Mouse (Mus musculus): ENCODE results near the gene Cplx2. TPM values are rescaled to one million over a fixed set of nuclear protein-coding genes. Genes with fewer than 3 reads are reported as not detected.

Cplx2 gene
- polyA plus RNA-seq, 1 experiment from 2014 or later = 7.3 TPM

GRCm38 (mm10) chr13:54385008-54386004 is 14.2 kb downstream of the Cplx2 start:
- H3K9me3 ChIP-seq = no peaks in the 10 kb centered on the region
- H3K36me3 ChIP-seq = 0 out of 2 replicates have a peak, but pooled peaks cover 1% of the 10 kb centered on the region
- peaks cover 3% of the 10 kb centered on the region; the same call in 1 of the 2 replicates for H3K27me3 ChIP-seq
- no peak for ATAC-seq (ENCODE audit: insufficient number of reproducible peaks, insufficient read depth, low FRiP score, low TSS enrichment, low read depth)
- 59% methylated on average over 19 of the region's 19 CpGs for WGBS
- no peak overlapping the region; the same call in 1 of the 2 replicates for H3K9ac ChIP-seq
- H3K4me2 ChIP-seq = peak overlapping the region; percentile 5; the same call in 1 of the 2 replicates
- no peak overlapping the region for H3K27ac ChIP-seq
- peaks cover 19% of the 10 kb centered on the region for H3K4me1 ChIP-seq
- H3K4me3 ChIP-seq = no peak overlapping the region

DNA sequence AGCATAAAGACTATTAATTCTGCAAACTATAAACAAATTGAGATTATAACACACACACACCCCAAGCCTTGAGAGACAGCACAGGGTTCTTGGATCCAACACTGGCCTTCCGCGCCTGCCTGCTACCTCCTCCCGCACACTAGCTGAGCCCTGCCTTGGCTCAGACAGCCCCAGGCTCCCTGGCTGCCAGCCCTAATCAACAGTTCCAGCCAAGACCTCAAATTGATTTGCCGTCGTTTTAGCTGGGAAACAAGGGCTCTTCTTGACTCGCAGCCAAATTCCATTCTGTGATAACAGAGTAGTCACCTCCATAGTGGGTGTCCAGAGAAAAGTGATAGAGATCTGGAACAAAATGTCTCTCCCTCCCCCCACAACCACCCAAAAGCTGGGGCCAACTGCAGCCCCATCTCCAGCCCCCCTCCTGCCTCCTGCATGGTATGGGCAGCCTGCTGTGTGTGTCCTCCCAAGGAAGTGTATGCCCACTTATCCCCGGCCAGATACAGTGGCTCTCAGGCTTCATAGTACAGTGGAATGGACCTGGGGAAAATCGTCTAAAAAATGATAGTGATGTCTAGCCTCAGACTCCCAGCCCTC is 18.9 kb downstream of the Cplx2 start:
- ATAC-seq (ENCODE audit: insufficient number of reproducible peaks, insufficient read depth, low FRiP score, low TSS enrichment, low read depth) = 0 out of 2 replicates have a peak, but pooled peaks have one; percentile 59
- Histone ChIP-seq H3K4me3 (no peak overlapping the region), H3K9ac (no peak overlapping the region), H3K36me3 (no peaks in the 10 kb centered on the region), H3K27ac (peak overlapping the region; percentile 33; the same call in 1 of the 2 replicates), H3K4me2 (no peak overlapping the region), H3K4me1 (peaks cover 23% of the 10 kb centered on the region), H3K27me3 (peaks cover 3% of the 10 kb centered on the region; the same call in 1 of the 2 replicates), H3K9me3 (no peaks in the 10 kb centered on the region)
- 40% methylated on average over 8 of the region's 8 CpGs for WGBS

DNA sequence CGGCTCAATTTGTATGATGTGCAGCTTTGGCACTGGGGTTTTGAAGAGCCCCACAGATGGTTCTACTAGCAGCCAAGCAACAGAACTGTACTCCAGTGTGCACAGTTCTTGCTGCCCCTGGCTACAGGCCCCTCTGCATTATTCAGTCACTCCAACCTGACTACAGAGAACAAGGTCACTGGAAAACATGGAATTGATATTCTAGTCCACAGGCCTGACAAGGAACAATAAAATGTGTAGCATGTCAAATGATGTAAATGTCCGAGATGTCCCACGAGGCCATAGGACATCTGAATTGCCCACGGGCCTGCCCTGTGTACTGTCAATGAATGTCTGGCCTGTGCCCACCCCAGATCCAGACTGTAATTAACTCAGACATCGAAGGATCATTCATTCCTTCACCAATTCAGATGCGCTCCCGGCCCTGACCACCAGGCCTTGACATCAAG is 19.4 kb downstream of the Cplx2 start:
- H3K36me3 ChIP-seq = no peaks in the 10 kb centered on the region
- H3K9me3 ChIP-seq = no peaks in the 10 kb centered on the region
- WGBS = 83% methylated on average over 7 of the region's 7 CpGs
- no peak overlapping the region for H3K4me2 ChIP-seq
- peaks cover 22% of the 10 kb centered on the region for H3K4me1 ChIP-seq
- H3K27ac ChIP-seq = peak overlapping the region; percentile 33; the same call in 1 of the 2 replicates
- ATAC-seq (ENCODE audit: insufficient number of reproducible peaks, insufficient read depth, low FRiP score, low TSS enrichment, low read depth) = no peak
- H3K9ac ChIP-seq = no peak overlapping the region
- H3K4me3 ChIP-seq = no peak overlapping the region
- H3K27me3 ChIP-seq = no peaks in the 10 kb centered on the region; the same call in 1 of the 2 replicates

DNA sequence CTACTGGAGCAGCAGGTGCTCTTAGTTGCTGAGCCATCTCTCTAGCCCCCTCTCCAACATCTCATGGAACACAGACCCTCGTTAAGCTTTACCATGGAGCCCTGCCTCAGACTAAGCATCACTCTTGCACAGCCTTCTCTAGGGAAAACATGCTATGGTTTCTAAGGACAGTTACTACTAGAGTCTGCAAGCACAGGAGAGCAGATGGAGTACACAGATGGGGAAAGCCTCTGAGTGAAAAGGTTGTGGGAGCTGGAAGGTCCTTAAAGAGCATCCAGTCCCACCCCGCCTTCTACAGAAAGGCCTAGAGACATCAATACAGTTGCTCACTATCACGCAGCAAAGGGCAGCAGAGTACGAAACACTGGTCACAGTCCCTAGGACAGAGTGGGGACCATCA is 20.2 kb downstream of the Cplx2 start:
- H3K4me1 ChIP-seq = peaks cover 22% of the 10 kb centered on the region

DNA sequence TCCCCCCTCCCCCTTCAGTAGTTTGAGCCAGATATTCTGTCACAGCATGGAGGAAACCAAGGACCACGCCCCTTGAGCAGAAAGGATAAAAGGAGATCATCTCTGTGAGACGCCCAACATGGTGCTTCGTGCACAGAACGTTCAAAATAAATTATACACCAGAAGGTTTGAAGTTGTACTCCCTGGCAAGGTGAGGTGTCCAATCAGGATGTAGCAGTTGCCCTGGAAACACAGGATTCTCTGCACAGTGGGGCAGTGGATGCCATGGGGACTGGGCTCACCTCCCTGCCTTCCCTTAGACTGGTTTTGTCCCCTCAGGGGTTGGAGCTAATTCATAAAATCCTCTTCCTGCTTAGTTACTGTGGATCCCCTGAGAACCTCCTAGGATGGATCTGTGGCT is 25.9 kb downstream of the Cplx2 start:
- Histone ChIP-seq H3K9me3 (no peaks in the 10 kb centered on the region), H3K27me3 (no peaks in the 10 kb centered on the region), H3K27ac (no peak overlapping the region), H3K4me2 (no peak overlapping the region), H3K9ac (no peak overlapping the region), H3K4me3 (no peak overlapping the region), H3K36me3 (no peaks in the 10 kb centered on the region), H3K4me1 (peaks cover 9% of the 10 kb centered on the region; the same call in 1 of the 2 replicates)
- no peak for ATAC-seq (ENCODE audit: insufficient number of reproducible peaks, insufficient read depth, low FRiP score, low TSS enrichment, low read depth)
- 59% methylated on average over 4 of the region's 4 CpGs for whole genome bisulfite sequencing

More for the DNA sequence above, 20.2 kb downstream of the Cplx2 start:
- no peaks in the 10 kb centered on the region for H3K36me3 ChIP-seq
- ATAC-seq (ENCODE audit: insufficient number of reproducible peaks, insufficient read depth, low FRiP score, low TSS enrichment, low read depth) = no peak
- 90% methylated on average over 4 of the region's 4 CpGs for WGBS
- H3K4me2 ChIP-seq = no peak overlapping the region
- no peak overlapping the region for H3K4me3 ChIP-seq
- H3K9ac ChIP-seq = no peak overlapping the region
- H3K9me3 ChIP-seq = no peaks in the 10 kb centered on the region
- H3K27ac ChIP-seq = no peak overlapping the region
- H3K27me3 ChIP-seq = no peaks in the 10 kb centered on the region; the same call in 1 of the 2 replicates

DNA sequence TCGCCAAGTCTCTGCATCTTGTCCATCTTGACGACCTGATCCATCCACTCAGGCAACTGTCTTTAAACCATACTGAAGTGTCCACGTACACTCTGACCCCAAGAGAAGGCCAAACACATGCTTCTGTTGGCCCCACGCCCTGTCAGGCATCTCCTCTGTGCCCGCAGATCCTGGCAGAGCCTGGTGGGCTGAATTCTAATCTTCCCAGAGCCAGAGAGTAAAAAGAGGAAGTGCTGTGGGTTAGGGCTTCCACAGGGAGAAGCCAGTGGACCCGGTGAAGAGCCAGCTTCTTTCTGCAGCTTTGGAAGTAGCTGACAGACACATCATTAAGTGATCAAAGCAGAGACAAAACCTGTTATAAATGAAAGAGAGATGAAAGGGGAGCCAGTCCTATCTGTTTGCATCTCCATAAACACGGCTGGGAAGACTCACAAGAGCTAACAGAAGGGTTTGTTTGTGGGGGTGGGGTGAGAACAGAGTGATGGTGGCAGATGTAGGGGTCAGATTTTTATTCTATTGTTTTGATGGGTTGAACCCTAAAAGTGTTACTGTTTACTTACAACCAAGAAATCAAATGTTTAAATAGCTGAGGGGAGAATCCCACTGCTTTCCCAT is 29.5 kb downstream of the Cplx2 start:
- 72% methylated on average over 7 of the region's 7 CpGs for WGBS
- no peak overlapping the region for H3K9ac ChIP-seq
- H3K27ac ChIP-seq = no peak overlapping the region
- H3K9me3 ChIP-seq = no peaks in the 10 kb centered on the region
- peaks cover 28% of the 10 kb centered on the region for H3K4me1 ChIP-seq
- no peak overlapping the region for H3K4me2 ChIP-seq
- H3K36me3 ChIP-seq = no peaks in the 10 kb centered on the region
- H3K4me3 ChIP-seq = no peak overlapping the region
- no peak for ATAC-seq (ENCODE audit: insufficient number of reproducible peaks, insufficient read depth, low FRiP score, low TSS enrichment, low read depth)
- no peaks in the 10 kb centered on the region for H3K27me3 ChIP-seq

- H3K4me1 ChIP-seq = peaks cover 28% of the 10 kb centered on the region
- H3K9ac ChIP-seq = no peak overlapping the region
- H3K27ac ChIP-seq = no peak overlapping the region
- ATAC-seq (ENCODE audit: insufficient number of reproducible peaks, insufficient read depth, low FRiP score, low TSS enrichment, low read depth) = no peak
- H3K4me3 ChIP-seq = no peak overlapping the region
- no peak overlapping the region for H3K4me2 ChIP-seq
- WGBS = 82% methylated on average over 5 of the region's 5 CpGs
- no peaks in the 10 kb centered on the region for H3K9me3 ChIP-seq
- no peaks in the 10 kb centered on the region for H3K27me3 ChIP-seq
- no peaks in the 10 kb centered on the region for H3K36me3 ChIP-seq
These were observed 30.0 kb downstream of the Cplx2 start for GRCm38 (mm10) chr13:54401180-54401569.

DNA sequence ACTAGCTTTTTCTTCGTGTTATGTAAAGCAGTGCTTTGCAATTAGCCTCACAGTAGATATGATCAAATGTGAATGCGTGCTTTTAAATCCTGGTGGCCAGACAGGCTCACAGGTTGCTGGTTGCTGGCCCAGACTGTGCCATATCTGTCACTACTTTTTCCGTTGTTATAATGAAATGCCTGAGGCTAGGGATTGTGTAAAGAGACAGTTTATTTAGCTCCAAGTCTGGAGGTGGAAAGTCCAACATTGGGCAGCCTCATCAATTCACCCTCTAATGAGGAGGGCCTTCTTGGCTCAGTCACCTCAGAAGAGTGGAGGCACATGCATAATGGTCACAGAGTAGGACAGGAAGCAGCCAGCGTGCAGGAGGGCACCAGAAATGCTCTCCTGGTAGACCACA is 31.2 kb downstream of the Cplx2 start:
- Histone ChIP-seq H3K27ac (peak overlapping the region; percentile 64), H3K4me3 (no peak overlapping the region), H3K9ac (no peak overlapping the region), H3K36me3 (no peaks in the 10 kb centered on the region), H3K9me3 (no peaks in the 10 kb centered on the region), H3K4me2 (no peak overlapping the region), H3K27me3 (no peaks in the 10 kb centered on the region), H3K4me1 (peaks cover 28% of the 10 kb centered on the region)
- no peak for ATAC-seq (ENCODE audit: insufficient number of reproducible peaks, insufficient read depth, low FRiP score, low TSS enrichment, low read depth)
- 38% methylated on average over 4 of the region's 4 CpGs for WGBS

GRCm38 (mm10) chr13:54403224-54404070 is 32.3 kb downstream of the Cplx2 start:
- 59% methylated on average over 17 of the region's 17 CpGs for WGBS
- ATAC-seq (ENCODE audit: insufficient number of reproducible peaks, insufficient read depth, low FRiP score, low TSS enrichment, low read depth) = no peak
- H3K4me2 ChIP-seq = peak overlapping the region; percentile 24; the same call in 1 of the 2 replicates
- H3K36me3 ChIP-seq = no peaks in the 10 kb centered on the region
- no peak overlapping the region for H3K4me3 ChIP-seq
- H3K4me1 ChIP-seq = peaks cover 28% of the 10 kb centered on the region
- H3K9me3 ChIP-seq = no peaks in the 10 kb centered on the region
- H3K9ac ChIP-seq = no peak overlapping the region
- H3K27ac ChIP-seq = peak overlapping the region; percentile 77
- no peaks in the 10 kb centered on the region for H3K27me3 ChIP-seq

DNA sequence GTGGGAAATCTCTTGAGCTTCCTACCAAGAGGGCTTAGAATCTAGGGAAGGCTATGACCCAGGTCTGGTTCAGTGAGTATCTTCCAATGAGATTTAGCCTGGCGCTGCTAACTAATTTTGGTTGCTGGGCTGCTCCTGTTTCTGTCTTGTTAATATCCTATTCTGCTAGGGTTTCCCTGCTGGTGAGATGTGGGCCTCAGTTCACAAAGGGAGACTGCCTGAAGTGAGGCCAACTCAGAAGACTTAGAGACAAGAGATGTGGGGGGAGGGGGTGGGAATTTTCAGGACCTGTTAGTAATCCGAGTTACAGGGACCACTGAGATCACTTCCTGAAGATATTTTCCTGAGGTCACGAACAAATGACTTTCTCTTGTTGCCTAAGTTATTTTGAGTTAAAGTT is 33.1 kb downstream of the Cplx2 start:
- H3K27me3 ChIP-seq = no peaks in the 10 kb centered on the region
- H3K36me3 ChIP-seq = no peaks in the 10 kb centered on the region
- H3K9me3 ChIP-seq = no peaks in the 10 kb centered on the region
- peak overlapping the region; percentile 77; the same call in 1 of the 2 replicates for H3K27ac ChIP-seq
- no peak overlapping the region for H3K9ac ChIP-seq
- no peak overlapping the region for H3K4me2 ChIP-seq
- WGBS = 49% methylated on average over 3 of the region's 3 CpGs
- H3K4me3 ChIP-seq = no peak overlapping the region
- ATAC-seq (ENCODE audit: insufficient number of reproducible peaks, insufficient read depth, low FRiP score, low TSS enrichment, low read depth) = no peak
- peaks cover 28% of the 10 kb centered on the region for H3K4me1 ChIP-seq
